Mouse (Mus musculus) limb, embryonic 10.5 days (tissue): ENCODE measurements around the gene Gm10392. TPM values are rescaled to one million over a fixed set of nuclear protein-coding genes. Genes with fewer than 3 reads are reported as not detected.
A peak's percentile ranks its signal among the peaks of the same experiment; 100 is the strongest.

Source experiments
- DNase-seq: peaks from one replicate; pipeline ENCODE4 v3.0.0-alpha.2; 2017; ENCODE audit warnings: low spot score
- H3K27ac ChIP-seq: fragments of 300-500 bp; sonication (generic); 2 replicates; pipeline ENCODE4 v1.5.1; 2016; ENCODE audit warnings: mild to moderate bottlenecking
- H3K27me3 ChIP-seq: fragments of 300-500 bp; sonication (generic); 2 replicates; pipeline ENCODE4 v1.6.1; 2016; ENCODE audit warnings: low read depth, mild to moderate bottlenecking; ENCODE audit not compliant: poor library complexity, severe bottlenecking
- H3K36me3 ChIP-seq: fragments of 300-500 bp; sonication (generic); 2 replicates; pipeline ENCODE4 v1.6.1; 2016; ENCODE audit warnings: mild to moderate bottlenecking, moderate library complexity
- H3K4me1 ChIP-seq: fragments of 300-500 bp; sonication (generic); 2 replicates; pipeline ENCODE4 v1.6.1; 2016
- H3K4me3 ChIP-seq: fragments of 300-500 bp; sonication (generic); 2 replicates; pipeline ENCODE4 v1.5.1; 2016; ENCODE audit warnings: mild to moderate bottlenecking, moderate library complexity
- H3K9me3 ChIP-seq: fragments of 300-500 bp; sonication (generic); replicated peaks from 2 replicates; pipeline ENCODE4 v1.6.1; 2016; ENCODE audit warnings: mild to moderate bottlenecking
- WGBS: fragments of 180-500 bp; shearing (Covaris S2); methylation state at CpG from one replicate; pipeline ENCODE4 v1.1.7; 2016; 5-methylcytosine and 5-hydroxymethylcytosine counted together
- polyA plus RNA-seq: library from polyadenylated mRNA; unstranded; fragments of >200 nt; fragmentation: Nextera tagmentation; extraction: Ambion mirVana; gene quantifications from 2 replicates; pipeline ENCODE4 v1.2.1, GENCODE M21; 2016

Gene Gm10392
- polyA plus RNA-seq, 1 experiment from 2014 or later, result 0.14 TPM

DNA sequence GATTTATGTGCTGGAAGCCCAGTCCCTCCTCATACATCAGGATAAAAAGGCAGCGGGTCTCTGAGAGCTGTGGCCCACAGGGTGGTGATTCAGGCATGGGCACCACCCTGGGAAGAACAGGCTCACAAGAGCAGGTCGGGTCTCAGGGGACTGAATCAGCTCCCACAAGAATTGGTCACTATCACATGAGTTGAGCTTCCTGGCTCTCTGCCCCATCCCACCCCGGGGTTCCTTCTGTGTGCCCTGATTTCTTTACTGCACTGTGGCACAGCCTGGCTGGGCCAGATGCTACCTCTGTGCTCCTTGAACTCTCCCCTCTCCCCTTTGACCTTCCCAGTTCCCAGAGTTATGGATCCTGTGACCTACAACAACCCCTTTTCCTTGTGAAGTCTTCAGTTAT lies 36.0 kb downstream of the Gm10392 start:
- Histone ChIP-seq H3K9me3 (no peaks in the 10 kb centered on the region), H3K27me3 (no peaks in the 10 kb centered on the region), H3K4me1 (peaks cover 41% of the 10 kb centered on the region), H3K27ac (no peak overlapping the region), H3K36me3 (0 out of 2 replicates have a peak, but pooled peaks cover 6% of the 10 kb centered on the region), H3K4me3 (no peak overlapping the region)
- 72% methylated on average over 3 of the region's 3 CpGs for WGBS
- no peak for DNase-seq

DNA sequence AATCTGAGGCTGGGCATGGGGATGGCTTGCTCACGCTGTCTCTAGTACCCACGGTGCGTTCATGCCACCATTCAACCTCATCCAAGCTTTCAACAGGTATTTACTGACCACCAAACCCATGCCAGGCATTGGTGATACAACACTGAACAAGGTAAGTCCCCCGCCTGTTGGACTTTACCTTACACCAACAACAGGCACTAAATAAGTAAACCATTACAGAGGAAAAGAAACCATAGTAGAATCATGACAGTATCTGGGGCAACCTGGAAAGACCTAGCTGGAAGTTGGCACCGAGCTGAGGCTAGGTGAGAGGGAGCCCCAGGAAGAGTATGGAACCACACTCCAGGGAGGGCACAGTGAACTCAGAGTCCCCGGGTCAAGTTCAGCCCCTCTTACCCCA lies 42.1 kb downstream of the Gm10392 start:
- no peaks in the 10 kb centered on the region for H3K27me3 ChIP-seq
- H3K9me3 ChIP-seq, result no peaks in the 10 kb centered on the region
- H3K36me3 ChIP-seq, result peaks cover 54% of the 10 kb centered on the region
- no peak overlapping the region for H3K27ac ChIP-seq
- 96% methylated on average over 6 of the region's 6 CpGs for WGBS
- H3K4me1 ChIP-seq, result peaks cover 2% of the 10 kb centered on the region; the same call in 1 of the 2 replicates
- no peak overlapping the region for H3K4me3 ChIP-seq
- DNase-seq, result no peak

DNA sequence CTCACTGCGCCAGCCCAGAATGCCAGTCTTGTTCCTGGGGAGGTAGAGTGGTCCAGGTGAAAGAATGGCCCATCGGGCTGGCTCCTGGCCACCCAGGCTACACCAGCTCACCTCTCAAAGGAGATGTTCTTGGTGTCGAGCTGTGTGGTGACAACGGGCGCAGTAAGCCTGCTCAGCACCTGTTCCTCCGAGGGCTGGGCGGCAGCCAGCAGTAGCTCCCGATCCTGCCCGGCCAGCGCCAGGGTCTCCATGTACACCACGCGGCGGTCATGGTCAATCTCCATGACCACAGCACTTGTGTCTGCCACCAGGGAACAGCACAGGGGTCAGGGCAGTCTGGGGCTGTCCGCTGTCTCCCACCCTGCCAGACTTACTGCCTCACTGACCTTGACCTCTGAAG lies 42.8 kb downstream of the Gm10392 start:
- WGBS, result 96% methylated on average over 14 of the region's 14 CpGs
- DNase-seq, result no peak
- H3K36me3 ChIP-seq, result peaks cover 59% of the 10 kb centered on the region

DNA sequence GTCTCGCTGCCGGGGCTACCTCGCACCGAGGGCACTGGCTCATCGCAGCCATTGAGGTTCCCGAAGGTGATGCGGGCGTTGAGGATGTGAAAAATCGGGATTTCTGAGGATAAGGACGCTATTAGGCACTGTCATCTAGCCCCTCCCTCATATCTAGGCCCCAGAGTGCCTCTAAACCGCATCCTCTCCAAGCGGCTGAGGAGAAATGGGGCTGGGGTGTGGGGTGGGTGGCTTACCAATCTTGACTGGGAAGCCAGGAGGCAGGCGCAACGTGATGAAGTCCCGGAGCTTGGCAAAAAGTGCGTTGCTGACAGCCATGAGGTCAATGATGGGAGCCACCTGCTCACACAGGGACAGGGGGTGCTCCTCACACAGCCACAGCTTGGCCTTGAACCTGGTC lies 46.2 kb downstream of the Gm10392 start:
- peaks cover 73% of the 10 kb centered on the region for H3K36me3 ChIP-seq
- no peak overlapping the region for H3K27ac ChIP-seq
- 92% methylated on average over 16 of the region's 16 CpGs for WGBS
- H3K4me3 ChIP-seq, result no peak overlapping the region
- no peaks in the 10 kb centered on the region for H3K9me3 ChIP-seq
- H3K4me1 ChIP-seq, result peaks cover 2% of the 10 kb centered on the region
- DNase-seq, result no peak
- H3K27me3 ChIP-seq, result peaks cover 24% of the 10 kb centered on the region

More for the DNA sequence above, 42.8 kb downstream of the Gm10392 start:
- H3K27me3 ChIP-seq, result peaks cover under 1% of the 10 kb centered on the region; the same call in 1 of the 2 replicates
- no peak overlapping the region; the same call in 1 of the 2 replicates for H3K27ac ChIP-seq
- no peaks in the 10 kb centered on the region for H3K9me3 ChIP-seq
- H3K4me1 ChIP-seq, result peaks cover 2% of the 10 kb centered on the region; the same call in 1 of the 2 replicates
- no peak overlapping the region for H3K4me3 ChIP-seq

DNA sequence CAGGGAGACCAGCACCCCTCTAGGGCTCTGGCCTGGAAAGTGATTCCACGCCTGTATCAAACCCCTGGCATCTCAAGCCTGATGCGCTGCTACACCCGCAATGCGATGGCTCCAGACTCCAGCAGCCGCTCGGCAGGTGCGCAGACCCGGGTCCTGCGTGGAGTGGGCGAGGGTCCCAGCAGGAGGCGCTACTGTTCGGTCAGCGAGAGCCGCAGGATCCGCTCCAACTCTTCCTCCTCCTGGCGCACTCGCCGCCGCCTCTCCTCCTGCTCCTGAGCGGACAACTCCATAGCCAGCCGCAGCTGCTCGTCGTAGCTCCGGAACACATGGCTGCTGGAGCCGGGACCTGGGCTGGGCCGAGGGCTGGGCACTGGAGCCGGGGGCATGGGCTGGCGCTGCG lies 47.6 kb downstream of the Gm10392 start:
- Histone ChIP-seq H3K27me3 (peaks cover 37% of the 10 kb centered on the region), H3K4me3 (no peak overlapping the region), H3K27ac (0 out of 2 replicates have a peak overlapping the region, but pooled peaks have one; percentile 2), H3K9me3 (no peaks in the 10 kb centered on the region), H3K36me3 (peaks cover 60% of the 10 kb centered on the region), H3K4me1 (peaks cover 16% of the 10 kb centered on the region)
- no peak for DNase-seq
- 63% methylated on average over 29 of the region's 29 CpGs for WGBS

DNA sequence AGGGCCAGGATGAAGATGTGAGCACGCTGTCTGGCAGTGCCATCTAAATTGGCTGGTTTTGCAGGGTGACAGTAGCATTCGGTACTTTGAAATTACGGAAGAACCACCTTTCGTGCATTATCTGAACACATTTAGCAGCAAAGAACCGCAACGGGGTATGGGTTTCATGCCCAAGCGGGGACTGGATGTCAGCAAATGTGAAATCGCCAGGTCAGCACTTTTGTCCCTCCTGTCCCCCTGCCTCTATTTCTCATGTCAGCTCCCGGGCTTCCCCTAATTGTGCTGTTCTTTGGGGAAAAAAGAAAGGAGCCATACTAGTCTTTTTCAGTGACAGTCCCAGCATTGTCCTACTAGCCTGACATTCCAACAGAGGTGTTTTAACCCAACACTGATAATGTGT lies 50.6 kb downstream of the Gm10392 start:
- H3K9me3 ChIP-seq, result no peaks in the 10 kb centered on the region
- H3K4me1 ChIP-seq, result peaks cover 19% of the 10 kb centered on the region
- H3K27me3 ChIP-seq, result peaks cover 68% of the 10 kb centered on the region
- DNase-seq, result no peak
- H3K27ac ChIP-seq, result no peak overlapping the region
- H3K4me3 ChIP-seq, result no peak overlapping the region
- H3K36me3 ChIP-seq, result peaks cover 36% of the 10 kb centered on the region
- WGBS, result 79% methylated on average over 9 of the region's 9 CpGs

DNA sequence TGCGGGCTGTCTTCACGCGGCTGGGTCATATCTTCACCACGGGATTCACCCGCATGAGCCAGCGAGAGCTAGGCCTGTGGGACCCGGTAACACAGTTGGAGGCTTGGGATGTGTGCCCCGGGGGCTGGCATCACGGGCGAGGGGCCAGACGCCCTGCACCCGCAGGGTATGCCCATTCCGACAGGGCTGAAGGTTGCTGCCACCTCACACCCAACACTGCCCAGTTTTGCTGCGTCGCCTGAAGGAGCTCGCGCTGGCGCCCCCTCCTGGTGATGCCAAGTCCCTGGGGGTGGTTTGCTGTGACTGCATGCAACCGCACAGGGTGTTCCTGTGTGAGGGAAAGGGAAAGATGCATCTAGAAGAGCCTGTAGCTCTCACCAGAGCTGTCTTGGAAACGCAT lies 51.2 kb downstream of the Gm10392 start:
- peak; percentile 81 for DNase-seq
- H3K27me3 ChIP-seq, result peaks cover 74% of the 10 kb centered on the region
- H3K27ac ChIP-seq, result peak overlapping the region; percentile 21; the same call in 1 of the 2 replicates
- 16% methylated on average over 20 of the region's 20 CpGs for WGBS
- peaks cover 29% of the 10 kb centered on the region for H3K36me3 ChIP-seq
- H3K4me1 ChIP-seq, result peaks cover 21% of the 10 kb centered on the region
- H3K4me3 ChIP-seq, result 0 out of 2 replicates have a peak overlapping the region, but pooled peaks have one; percentile 33
- H3K9me3 ChIP-seq, result no peaks in the 10 kb centered on the region

DNA sequence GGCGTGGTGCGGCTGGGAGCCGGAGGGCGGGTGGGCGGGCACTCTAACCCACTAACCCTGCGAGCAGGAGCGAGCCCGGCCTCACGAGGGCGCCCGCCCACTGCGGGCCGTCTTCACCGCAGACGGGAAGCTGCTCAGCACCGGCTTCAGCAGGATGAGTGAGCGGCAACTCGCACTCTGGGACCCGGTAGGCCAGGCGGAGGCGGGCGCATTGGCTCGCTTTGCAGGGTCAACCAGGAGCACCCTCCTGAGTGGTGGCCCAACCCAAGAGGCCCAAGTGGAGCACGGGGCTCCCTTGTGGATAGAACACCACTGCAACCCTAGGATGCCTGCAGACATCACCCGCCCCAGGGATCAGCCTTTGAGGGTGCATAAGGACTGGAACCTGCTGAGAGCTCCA lies 51.8 kb downstream of the Gm10392 start:
- H3K27me3 ChIP-seq, result peaks cover 80% of the 10 kb centered on the region
- H3K4me1 ChIP-seq, result peaks cover 27% of the 10 kb centered on the region
- peaks cover 23% of the 10 kb centered on the region for H3K36me3 ChIP-seq
- peak; percentile 75 for DNase-seq
- H3K4me3 ChIP-seq, result peak overlapping the region; percentile 33
- H3K9me3 ChIP-seq, result no peaks in the 10 kb centered on the region
- peak overlapping the region; percentile 12 for H3K27ac ChIP-seq
- 3% methylated on average over 25 of the region's 25 CpGs for WGBS

Other genes starting within 250 kb of the Gm10392 start
- gene Coro6, start 56.8 kb downstream of the Gm10392 start, polyA plus RNA-seq, result 0.15 TPM in 1 of 2 replicates, not detected in the other
- gene Ankrd13b, start 29.5 kb downstream of the Gm10392 start, polyA plus RNA-seq, result 12.5 and 13.4 TPM in 2 replicates
- 13.6 and 14.8 TPM in 2 replicates for gene Git1, start 25.6 kb downstream of the Gm10392 start, polyA plus RNA-seq
- 1.4 and 2.0 TPM in 2 replicates for gene Abhd15, start 4.1 kb downstream of the Gm10392 start, polyA plus RNA-seq
- gene Trp53i13, start 3.2 kb downstream of the Gm10392 start, polyA plus RNA-seq, result 33.4 and 38.7 TPM in 2 replicates
- gene Taok1, start 88.6 kb upstream of the Gm10392 start, polyA plus RNA-seq, result 8.4 and 9.9 TPM in 2 replicates
- gene Nufip2, start 167.0 kb upstream of the Gm10392 start, polyA plus RNA-seq, result 3.7 and 4.0 TPM in 2 replicates
- not detected in 2 replicates for gene Cryba1, start 206.1 kb upstream of the Gm10392 start, polyA plus RNA-seq
- gene Myo18a, start 244.0 kb upstream of the Gm10392 start, polyA plus RNA-seq, result 25.6 and 29.5 TPM in 2 replicates